Mouse (Mus musculus) c-Kit-positive CD71-negative TER-119-negative erythroid progenitor cells, embryonic 14.5 days (primary cell): ENCODE measurements around the gene Nlgn3.
"Not testable (repeated sequence)": the region's sequence is repeated elsewhere in the genome, so short reads cannot be mapped to it uniquely, and the experiment has no call there.

Experiments
- DNase-seq: peaks from one replicate; pipeline ENCODE4 v3.0.0-alpha.2; 2013; ENCODE audit warnings: low read depth

Nlgn3 gene

DNA sequence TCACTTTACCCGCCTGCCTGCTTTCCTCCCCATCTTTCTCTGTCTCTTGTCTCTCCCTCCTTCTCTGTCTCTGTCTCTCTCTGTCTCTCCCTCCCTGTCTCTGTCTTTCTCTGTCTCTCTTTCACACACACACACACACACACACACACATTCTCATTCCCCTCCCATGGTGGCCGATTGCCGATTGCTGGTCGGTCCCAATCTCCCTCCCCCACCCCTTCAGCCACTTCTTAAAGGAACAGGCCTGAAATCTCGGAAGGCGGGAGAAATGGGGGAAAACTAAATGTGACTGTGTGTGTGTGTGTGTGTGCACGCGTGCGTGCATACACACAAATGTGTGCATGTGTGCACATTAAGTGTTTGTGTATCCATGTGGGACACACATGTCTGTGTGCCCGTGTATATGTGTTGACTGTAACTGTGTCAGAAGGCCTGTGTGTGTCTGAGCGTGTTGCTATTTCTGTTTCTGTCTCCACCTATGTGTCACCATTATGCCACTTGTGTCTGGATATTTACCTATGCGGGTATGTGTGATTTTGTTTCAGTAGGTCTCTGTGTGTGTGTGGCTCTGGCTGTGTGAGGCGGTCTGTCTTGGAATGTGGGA, 1.6 kb downstream of the Nlgn3 start:
- DNase-seq: no peak

DNA sequence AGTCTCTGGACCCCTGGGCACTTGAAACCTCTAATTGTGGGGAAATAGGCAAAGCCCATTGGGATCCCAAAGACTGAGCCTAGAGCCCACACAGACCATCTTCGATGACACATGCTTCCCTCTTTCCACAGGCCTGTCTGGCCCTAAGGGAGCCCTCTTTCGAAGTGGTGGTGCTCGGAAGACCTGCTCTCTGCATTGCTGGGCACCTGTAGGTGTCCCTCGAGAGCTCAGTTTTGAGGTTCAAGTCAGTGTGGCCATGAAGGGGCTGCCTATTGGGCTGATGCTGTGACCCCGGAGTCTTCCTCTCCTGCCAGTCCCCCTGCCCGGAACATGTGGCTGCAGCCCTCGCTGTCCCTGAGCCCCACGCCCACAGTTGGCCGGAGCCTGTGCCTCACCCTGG, 2.7 kb downstream of the Nlgn3 start:
- DNase-seq: no peak

DNA sequence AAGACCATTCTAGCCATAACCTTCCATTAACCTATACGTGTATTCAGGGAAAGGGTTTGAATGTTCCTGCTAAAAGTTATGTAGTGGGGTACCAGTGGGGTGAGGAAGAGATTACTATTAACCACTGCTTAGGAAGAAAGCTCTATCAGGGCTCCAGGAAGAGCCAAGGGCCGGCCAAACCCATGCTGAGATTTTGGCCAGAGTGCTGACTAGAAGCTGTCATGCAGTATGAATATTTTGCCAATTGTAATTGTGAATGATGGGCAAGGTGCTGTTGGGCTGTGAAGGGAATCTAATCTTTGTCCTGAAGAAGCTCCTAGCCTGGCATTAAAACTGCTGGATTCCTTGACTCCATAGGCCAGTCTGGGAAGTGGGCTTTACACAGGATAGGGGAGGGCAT, 5.7 kb downstream of the Nlgn3 start:
- no peak for DNase-seq

DNA sequence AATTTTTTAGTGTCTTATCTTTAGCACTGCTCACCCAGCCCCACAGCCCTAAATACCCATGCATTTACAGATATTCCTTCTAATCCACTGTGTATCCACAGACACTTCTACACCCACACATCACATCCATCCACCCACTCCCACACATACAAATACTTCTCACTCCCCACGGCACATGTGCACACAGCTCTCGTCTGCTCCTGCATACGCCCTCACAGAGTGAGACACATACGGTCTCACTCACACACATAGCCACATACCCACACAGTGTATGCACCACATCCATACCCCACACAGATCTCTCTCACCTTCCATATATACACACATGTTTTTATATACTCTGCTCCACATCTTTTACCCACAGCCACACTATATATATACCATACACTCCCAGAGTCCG, 10.3 kb downstream of the Nlgn3 start:
- no peak for DNase-seq

DNA sequence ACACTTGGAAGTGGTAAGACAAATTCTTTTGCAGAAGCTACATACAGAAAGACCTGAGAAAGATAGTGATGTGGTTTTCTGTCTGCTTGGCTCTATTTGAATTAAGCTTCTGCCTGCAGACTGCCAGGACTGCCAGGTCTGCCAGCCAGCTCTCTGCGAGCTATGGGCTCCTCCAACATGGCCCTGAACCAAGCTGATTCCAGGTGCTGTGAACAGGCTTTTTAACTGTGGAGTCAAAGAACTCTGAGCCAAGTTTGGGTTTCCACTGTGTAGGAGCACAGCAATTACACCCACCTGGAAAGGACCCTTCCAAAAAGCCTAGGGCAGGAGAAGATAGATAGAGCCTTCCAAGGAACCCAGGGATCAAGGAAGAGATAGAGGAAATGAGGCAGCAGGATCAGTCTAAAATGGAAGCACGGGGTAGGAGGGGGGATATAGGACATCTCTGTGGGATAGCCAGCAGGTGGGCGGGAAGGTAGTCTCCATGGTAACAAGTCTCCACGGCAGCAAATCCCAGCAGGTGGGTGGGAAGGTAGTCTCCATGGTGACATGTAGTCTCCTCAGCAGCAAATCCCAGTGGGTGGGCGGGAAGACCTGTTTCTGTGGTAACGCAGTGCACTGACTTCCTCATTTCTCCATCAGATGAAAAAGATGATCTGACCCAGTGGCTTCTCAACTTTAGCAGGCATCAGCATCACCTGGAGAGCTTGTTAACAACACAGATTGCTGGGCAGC, 14.8 kb downstream of the Nlgn3 start:
- DNase-seq: no peak

DNA sequence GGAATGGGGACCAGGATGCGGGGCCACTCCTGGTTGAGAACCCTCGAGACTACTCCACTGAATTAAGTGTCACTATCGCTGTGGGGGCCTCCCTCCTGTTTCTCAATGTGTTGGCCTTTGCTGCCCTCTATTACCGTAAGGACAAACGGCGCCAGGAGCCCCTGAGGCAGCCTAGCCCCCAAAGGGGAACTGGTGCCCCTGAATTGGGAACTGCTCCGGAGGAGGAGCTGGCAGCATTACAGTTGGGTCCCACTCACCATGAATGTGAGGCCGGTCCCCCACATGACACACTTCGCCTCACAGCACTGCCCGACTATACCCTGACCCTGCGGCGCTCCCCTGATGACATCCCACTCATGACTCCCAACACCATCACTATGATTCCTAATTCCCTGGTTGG, 20.8 kb downstream of the Nlgn3 start:
- DNase-seq: no peak

DNA sequence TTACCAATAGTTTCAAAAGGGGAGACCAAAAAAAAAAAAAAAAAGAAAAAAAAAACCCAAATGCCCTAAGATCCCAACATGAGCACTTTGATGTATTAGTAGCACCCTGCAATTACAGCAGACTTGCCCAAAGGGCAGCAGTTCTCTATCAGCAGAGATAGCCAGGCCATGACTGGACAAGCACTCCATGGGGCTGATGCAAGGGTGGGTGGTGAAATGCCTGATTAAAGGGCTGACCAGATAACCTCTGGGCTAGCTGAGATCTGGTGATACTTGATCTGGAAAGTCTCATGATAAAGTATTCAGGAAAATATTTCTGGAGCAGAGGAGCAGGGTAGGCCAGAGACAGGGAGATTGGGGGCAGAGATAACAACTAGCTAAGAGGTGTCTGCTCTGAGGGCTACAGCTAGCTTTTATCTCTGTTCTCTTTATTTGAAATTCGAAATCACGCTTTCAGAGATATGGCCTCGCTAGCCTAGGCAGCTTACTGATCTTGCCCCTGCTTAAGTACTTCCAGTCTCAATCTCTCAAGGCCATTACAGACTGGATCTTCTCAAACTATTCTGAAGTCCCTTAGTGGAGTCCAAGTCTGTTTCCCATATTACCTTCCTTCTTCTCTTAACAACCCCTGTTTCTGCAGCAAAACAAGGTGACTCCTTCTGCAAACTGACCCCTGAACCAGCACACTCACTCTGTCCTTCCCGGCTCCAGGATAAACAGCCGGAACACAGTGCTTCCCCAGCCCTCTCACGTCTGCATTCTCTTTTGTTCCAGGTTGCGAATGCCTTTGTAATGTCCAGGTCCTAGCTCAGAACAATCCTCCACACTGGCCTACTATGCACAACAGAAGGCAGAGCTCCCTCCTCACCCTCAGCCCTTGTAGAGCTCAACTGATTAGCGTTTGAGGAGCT, 27.3 kb downstream of the Nlgn3 start:
- DNase-seq: no peak

DNA sequence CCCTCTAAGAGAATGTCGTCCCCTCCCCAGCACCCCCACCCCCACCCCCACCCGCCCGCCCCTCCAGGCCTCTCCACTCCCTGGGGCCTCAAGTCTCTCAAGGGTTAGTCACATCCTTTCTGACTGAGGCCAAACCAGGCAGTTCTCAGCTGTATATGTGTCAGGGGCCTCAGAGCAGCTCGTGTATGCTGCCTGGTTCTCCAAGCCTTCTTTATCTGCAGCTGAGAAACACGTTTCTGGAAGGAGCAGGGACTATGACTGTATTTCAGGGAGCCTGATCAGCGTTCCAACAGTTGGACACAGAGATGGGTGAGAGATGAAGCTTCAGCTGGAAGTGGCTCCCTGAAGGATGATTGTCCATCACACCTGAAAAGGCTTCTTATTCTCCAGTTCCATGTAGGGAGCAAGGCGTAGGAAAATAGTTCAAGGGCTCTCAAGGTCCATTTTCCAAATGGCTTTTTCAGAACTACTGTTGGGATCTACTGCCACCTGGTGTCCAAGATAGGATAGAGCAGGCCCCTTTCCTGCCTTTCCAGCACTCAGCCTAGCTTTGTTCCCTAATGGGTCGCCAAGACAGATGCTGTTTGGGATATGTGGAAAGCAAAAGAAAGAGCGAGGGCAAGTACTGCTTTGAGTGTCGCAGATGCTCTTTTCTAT, 30.5 kb downstream of the Nlgn3 start:
- no peak for DNase-seq

DNA sequence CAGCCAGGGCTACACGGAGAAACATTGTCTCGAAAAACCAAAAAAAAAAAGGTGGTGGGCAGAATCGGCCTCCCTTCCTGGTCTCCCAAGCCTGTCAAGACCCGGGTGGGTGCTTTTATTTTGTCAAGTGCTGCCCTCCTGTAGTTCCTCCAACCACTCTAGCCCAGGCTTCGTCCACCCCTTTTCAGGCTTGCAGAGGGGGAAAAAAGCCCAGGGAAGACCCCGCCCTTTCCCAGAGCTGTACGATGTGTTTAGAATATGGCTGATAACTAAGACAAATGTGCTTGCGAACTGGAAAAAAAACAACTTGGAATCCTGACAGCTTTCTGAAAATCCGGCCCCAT, 33.0 kb downstream of the Nlgn3 start:
- DNase-seq: no peak

DNA sequence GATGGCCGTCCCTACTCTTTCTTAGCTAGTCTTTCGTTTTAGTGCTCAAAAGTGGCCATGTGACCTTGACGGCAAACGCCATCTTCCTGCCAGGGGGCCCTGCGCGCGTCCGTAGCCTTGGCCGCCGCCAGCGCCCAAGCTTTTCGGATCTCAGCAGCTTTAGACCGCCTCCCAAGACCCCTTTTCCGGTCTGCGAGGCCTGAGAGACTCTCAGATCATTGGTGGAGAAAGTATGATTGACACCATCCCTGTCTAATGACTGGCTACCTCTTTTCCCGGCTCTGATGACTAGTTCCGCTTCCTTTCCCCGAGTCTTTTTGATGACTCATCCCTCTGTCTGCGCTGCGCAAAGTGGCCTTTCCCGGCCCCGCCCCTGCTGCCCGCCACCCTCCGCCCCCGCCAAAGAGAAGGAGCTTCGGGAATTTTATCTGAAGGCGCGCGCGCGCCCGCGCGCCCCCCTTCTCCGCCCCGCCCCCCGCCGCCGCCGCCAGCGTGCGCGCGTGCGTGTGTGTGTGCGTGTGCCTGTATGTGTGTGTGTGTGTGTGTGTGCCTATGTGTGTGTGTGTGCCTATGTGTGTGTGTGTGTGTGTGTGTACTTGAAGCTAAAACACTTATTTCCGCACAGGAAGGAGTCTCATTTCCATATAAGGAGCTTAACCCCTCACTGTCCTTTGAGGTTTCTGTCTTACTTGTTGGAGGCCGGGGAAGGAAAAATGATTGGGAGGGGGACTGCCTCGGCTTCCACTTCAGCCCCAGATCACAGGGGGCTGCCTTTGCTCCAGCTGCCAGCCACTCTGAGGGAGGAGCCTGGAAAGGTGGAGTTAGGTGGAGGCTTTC, 33.6 kb downstream of the Nlgn3 start:
- peak; percentile 78 for DNase-seq

DNA sequence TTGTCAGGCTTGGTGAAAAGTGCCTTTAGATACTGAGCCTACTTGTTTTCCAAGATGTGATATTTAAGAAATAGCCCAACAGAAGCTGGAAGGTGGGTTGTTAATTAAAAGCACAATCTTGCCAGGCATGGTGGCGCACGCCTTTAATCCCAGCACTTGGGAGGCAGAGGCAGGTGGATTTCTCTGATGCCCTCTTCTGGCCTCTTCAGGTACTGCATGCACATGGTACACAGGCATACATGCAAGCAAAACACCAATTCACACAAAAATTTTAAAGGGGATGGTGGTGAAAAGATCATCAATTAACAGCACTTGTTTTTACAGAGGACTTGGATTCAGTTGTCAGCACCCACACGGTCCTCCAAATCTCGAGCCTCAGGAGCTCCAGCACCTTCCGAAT, 35.6 kb downstream of the Nlgn3 start:
- DNase-seq: no peak

DNA sequence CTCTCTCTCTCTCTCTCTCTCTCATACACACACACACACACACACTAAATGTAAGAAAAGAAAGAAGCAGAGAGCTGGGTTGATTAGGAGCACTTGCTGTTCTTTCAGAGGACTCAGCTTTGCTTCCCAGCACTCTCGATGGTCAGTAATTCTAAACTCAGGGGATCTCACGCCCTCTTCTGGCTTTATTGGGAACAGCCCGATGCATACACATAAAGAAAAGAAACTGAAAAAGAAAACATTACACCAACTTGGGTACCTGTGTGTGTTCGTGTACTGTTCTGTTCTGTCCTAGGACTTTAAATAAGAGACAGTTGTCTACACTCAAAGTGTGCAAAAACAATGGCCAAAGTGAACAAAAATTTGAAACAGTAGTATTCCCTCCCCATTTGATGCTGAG, 39.7 kb downstream of the Nlgn3 start:
- DNase-seq: no peak

DNA sequence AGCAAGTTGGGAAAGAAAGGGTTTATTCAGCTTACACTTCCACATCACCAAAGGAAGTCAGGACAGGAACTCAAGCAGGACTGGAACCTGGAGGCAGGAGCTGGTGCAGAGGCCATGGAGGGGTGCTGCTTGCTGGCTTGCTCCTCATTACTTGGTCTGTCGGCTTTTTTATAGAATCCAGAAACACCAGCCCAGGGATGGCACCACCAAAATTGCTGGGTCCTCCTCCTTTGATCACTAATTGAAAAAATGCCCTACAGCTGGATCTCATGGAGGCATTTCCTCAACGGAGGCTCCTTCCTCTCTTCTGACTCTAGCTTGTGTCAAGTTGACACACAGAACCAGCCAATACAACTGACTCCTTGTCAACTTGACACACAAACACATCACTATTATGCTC, 43.9 kb downstream of the Nlgn3 start:
- DNase-seq: not testable (repeated sequence)

DNA sequence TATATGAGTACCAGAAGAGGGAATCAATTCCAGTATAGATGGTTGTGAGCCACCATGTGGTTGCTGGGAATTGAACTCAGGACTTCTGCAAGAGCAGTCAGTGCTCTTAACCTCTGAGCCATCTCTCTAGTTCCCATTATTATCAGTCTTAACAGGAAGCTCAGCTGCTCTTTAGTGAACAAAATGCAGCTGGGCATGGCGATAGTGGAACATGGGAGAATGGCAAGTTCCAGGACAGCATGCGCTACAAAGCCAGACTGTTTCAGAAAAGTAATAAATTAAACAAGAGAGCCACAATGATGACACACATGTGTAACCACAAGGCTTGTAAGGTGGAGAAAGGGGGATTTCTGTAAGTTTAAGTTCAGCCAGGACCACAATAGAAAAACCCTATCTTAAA, 46.5 kb downstream of the Nlgn3 start:
- no peak for DNase-seq

DNA sequence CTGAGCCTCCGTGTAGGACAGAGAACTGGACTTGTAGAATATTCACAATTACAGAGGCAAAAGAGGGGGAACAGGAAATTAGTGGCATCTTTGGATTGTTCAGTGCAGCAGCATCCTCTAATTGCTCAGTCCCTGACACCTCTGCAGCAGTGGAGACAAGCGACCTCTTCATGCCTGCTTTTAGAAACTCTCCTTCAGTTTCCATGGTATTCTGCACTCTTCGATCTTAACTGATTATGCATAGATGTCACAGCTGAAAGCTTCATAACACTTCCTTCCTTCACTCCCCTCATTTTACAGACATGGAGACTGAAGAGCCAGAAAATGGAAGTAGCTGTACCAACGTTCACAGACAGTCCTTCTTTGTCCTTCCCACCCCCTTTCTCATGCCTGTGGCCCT, 47.5 kb downstream of the Nlgn3 start:
- DNase-seq: no peak

DNA sequence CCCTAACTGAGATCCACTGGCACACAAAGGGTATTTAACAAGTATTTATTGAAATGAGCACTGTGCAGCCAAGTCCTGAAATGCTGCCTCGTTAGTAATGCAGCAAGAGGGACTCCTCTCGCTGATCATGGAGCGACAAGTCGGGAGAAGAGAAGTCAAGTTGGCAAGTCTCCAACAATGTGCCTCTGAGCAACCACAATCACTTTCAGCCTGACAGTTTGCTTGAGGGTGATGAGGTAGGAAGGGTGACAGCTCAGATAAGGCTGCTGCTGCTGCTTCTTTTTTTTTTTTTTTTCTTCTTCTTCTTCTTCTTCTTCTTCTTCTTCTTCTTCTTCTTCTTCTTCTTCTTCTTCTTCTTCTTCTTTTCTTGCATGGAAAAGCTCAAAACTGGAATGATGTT, 52.2 kb downstream of the Nlgn3 start:
- DNase-seq: no peak

DNA sequence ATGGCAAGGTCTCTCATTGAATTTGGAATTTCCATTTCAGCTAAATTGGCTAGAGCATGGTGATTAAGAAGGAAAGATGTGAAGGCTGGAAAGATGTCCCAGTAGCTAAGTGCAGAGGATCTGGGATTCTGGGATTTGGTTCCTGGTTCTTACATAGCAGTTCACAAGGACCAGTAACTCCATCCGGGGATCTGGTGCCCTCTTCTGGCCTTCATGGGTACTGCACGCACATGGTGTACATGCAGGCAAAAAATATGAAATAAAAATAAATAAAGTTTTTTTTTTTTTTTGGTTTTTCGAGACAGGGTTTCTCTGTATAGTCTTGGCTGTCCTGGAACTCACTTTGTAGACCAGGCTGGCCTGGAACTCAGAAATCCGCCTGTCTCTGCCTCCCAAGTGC, 59.9 kb downstream of the Nlgn3 start:
- not testable (repeated sequence) for DNase-seq

DNA sequence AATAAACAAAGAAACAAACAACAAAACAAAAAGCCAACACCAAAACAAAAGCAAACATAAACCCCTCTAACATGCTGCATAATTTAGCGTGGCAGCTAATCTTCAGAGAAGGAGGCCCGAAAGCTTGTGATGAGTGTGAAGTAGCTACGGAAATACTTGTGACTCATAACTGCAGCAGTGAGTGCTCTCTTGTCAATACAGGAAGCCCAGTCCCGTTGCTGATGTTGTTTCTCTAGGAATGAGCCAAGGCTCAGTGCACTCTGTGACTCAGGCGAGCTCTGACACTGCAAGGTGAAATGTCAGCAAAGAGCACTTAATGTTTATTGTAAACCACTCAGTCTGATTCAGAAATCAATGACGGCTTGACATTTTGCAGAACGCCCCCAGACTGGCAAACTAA, 70.0 kb downstream of the Nlgn3 start:
- DNase-seq: no peak

DNA sequence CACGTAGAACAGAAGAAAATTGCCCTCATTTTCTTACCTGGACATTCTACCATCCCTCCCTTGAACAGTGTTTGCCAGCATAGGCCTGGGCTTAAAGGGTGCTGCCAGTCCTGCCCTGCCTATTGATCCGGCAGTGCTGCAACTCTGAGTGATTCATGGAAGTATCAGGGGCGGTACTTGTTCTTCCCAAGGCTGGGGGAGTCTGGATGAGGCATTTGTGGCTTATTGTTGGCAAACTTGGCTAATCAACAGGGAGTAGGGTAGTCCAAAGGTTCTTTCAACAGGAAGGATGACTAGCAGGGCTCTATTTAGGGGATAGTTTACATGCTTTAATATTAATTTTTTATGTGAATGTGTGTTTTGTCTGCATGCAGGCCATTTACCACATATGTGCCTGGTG, 71.6 kb downstream of the Nlgn3 start:
- no peak for DNase-seq

DNA sequence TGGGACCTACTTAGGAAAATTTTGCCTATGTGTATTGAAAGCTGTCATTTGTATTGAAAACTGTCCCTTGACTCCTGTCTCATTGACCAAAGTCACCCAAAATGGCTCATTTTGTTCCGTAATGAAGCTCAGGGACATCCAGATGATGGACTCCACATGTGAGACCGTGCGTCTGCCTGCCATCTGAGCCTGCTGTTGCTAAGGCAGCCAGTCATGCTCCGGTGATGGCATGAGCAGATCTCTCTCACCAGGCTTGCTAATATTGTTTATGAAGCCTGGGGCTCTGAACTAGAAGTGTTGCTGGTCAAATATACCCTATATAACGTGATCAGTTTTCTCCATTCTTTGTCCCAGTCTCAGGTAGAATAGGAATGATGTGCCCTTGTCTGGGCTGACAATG, 74.0 kb downstream of the Nlgn3 start:
- no peak for DNase-seq
